Mouse (Mus musculus) megakaryocyte, embryonic 14.5 days (primary cell): ENCODE measurements at regions not wholly inside any gene's neighbourhood (a gene's known extent, or its start where the extent isn't known, plus 50 kb on each side); places are given as distances from the start of the nearest gene placed in this dataset.

Experiments
- H3K27me3 ChIP-seq: replicated peaks from 2 replicates; pipeline ENCODE3; 2012; ENCODE audit warnings: inconsistent platforms
- H3K36me3 ChIP-seq: replicated peaks from 2 replicates; pipeline ENCODE3; 2012; ENCODE audit warnings: low read length, inconsistent platforms, mixed read lengths
- H3K4me1 ChIP-seq: 2 replicates; pipeline ENCODE4 v1.6.1; 2012; ENCODE audit warnings: inconsistent platforms
- H3K4me3 ChIP-seq: replicated peaks from 2 replicates; pipeline ENCODE3; 2012; ENCODE audit warnings: moderate library complexity, mild to moderate bottlenecking, inconsistent platforms
- H3K9me3 ChIP-seq: 2 replicates; pipeline ENCODE4 v1.6.1; 2012; ENCODE audit warnings: inconsistent platforms
- FLI1 ChIP-seq: IDR thresholded peaks from 2 replicates; pipeline ENCODE4 v1.6.1; 2012; ENCODE audit warnings: low read length, inconsistent platforms, mixed read lengths
- GATA1 ChIP-seq: IDR thresholded peaks from 3 replicates; pipeline ENCODE4 v1.6.1; 2012; ENCODE audit warnings: mixed read lengths, low read length, inconsistent platforms, borderline replicate concordance

DNA sequence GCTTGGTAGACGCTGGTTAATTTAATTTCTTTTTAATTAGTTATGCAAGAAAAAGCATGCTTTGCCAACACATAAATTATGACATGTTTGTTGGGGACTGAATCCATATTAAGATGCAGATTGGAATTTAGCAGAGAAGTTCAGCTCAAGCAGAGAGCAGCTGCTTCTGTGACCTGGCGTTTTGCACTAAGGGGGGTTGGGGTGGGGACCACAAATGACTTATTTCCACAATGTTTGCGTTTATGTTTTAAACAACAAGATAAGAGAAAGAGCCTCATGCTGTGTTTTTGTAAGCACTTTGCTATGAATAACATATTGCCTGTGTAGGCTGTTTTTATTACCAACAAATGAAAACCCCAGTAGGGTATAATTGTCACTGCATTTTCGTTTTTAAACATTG lies 148.8 kb upstream of the Fstl4 start:
- TF ChIP-seq GATA1, result no peak
- no peak for TF ChIP-seq FLI1
- no peak overlapping the region for H3K4me3 ChIP-seq
- no peaks in the 10 kb centered on the region for H3K36me3 ChIP-seq
- H3K4me1 ChIP-seq, result 0 out of 2 replicates have a peak, but pooled peaks cover 4% of the 10 kb centered on the region
- peaks cover 18% of the 10 kb centered on the region for H3K9me3 ChIP-seq
- peaks cover 14% of the 10 kb centered on the region for H3K27me3 ChIP-seq

- H3K36me3 ChIP-seq, result no peaks in the 10 kb centered on the region
- TF ChIP-seq FLI1, result no peak
- TF ChIP-seq GATA1, result no peak
- H3K4me1 ChIP-seq, result 0 out of 2 replicates have a peak, but pooled peaks cover 4% of the 10 kb centered on the region
- no peak overlapping the region for H3K4me3 ChIP-seq
- peaks cover 22% of the 10 kb centered on the region for H3K27me3 ChIP-seq
- no peaks in the 10 kb centered on the region for H3K9me3 ChIP-seq
Measured at GRCm38 (mm10) chr11:52618646-52619045, 145.8 kb upstream of the Fstl4 start.

DNA sequence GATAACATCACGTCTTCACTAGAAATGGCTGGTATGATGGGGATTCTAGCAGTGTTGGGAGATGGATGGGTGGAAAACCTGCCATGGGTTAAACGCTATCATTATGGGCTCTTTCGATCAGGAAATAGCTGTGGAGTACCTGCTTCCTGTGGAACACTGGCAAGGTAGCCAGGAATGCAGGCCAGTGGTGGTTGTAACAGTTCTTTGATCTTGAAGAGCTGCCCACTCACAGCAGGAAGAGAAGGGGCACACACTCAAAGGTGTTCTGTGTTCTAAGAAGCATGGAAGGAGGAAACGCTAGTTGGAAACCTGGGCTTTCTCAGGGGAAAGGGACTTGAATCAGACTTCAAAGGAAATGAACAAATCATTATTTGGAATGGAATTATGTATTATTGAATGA lies 141.6 kb upstream of the Fstl4 start:
- H3K4me1 ChIP-seq, result 0 out of 2 replicates have a peak, but pooled peaks cover 4% of the 10 kb centered on the region
- H3K36me3 ChIP-seq, result no peaks in the 10 kb centered on the region
- TF ChIP-seq GATA1 (no peak), FLI1 (no peak)
- peaks cover 23% of the 10 kb centered on the region for H3K27me3 ChIP-seq
- H3K9me3 ChIP-seq, result no peaks in the 10 kb centered on the region
- no peak overlapping the region for H3K4me3 ChIP-seq

- TF ChIP-seq GATA1, result no peak
- no peak for TF ChIP-seq FLI1
- no peak overlapping the region for H3K4me3 ChIP-seq
- peaks cover 8% of the 10 kb centered on the region for H3K27me3 ChIP-seq
- peaks cover 7% of the 10 kb centered on the region for H3K4me1 ChIP-seq
- no peaks in the 10 kb centered on the region for H3K9me3 ChIP-seq
- no peaks in the 10 kb centered on the region for H3K36me3 ChIP-seq
Measured at GRCm38 (mm10) chr11:52628875-52629274, 135.6 kb upstream of the Fstl4 start.

DNA sequence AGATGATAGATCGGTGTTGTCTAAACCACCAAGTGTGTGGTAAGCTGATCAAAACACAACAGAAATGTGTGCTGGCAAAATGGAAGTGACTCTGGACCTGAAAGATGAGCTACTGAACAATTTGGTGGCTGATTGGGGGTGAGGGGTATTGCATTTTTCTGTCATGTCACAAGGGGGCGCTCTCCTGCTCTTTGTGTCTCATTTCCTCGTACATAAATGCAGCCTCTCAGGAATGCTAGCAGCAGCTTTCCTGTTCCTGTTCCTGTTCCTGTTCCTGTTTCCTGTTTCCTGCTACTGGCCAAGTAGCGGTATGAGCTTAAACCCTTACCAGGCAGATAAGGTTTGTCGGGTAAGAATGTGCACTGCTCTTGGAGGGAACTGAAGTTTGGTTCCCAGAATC lies 134.7 kb upstream of the Fstl4 start:
- no peaks in the 10 kb centered on the region for H3K36me3 ChIP-seq
- H3K4me1 ChIP-seq, result peaks cover 7% of the 10 kb centered on the region
- peaks cover 8% of the 10 kb centered on the region for H3K27me3 ChIP-seq
- H3K4me3 ChIP-seq, result no peak overlapping the region
- TF ChIP-seq FLI1, result no peak
- TF ChIP-seq GATA1, result no peak
- no peaks in the 10 kb centered on the region for H3K9me3 ChIP-seq

- H3K36me3 ChIP-seq, result no peaks in the 10 kb centered on the region
- H3K9me3 ChIP-seq, result no peaks in the 10 kb centered on the region
- no peak overlapping the region for H3K4me3 ChIP-seq
- peaks cover 7% of the 10 kb centered on the region for H3K4me1 ChIP-seq
- peaks cover 8% of the 10 kb centered on the region for H3K27me3 ChIP-seq
- TF ChIP-seq GATA1 (no peak), FLI1 (no peak)
Measured at GRCm38 (mm10) chr11:52631579-52631978, 132.9 kb upstream of the Fstl4 start.

- Histone ChIP-seq H3K27me3 (peaks cover 14% of the 10 kb centered on the region), H3K4me3 (no peak overlapping the region), H3K4me1 (peaks cover 7% of the 10 kb centered on the region), H3K36me3 (no peaks in the 10 kb centered on the region), H3K9me3 (peaks cover 9% of the 10 kb centered on the region)
- TF ChIP-seq FLI1 (no peak), GATA1 (no peak)
Measured at GRCm38 (mm10) chr11:52634189-52634588, 130.2 kb upstream of the Fstl4 start.

DNA sequence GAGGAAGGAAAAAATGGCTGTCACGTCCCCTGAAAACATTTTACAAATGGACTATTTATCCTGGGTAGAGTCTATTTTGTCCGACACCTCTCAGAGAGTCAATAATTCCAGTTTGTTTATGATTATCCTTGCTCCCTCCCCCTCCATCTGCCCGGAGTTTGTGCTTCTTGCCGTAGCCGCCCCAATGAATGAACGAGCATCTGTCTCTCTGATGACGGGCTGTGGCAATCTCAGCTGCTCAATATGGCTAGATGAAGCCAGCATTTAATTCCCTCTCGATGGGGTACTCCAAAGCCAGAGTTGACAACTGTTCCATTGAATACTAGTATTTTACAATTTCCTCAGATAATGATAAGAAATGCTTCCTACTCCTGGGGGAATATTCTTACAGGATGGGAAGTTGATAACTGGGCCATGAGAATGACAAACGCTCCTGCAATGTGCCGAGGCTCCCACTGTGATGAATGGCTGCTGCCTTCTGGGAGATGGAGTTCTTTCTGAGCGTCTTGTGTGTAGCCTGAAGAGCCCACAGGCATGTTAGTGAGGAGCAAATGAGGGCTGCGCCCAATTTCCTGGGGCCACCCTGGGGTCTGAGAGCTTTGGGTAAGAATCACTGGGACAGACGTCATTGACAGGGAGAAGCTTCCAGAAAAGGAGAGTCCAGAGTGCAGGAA lies 128.6 kb upstream of the Fstl4 start:
- TF ChIP-seq GATA1 (no peak), FLI1 (no peak)
- Histone ChIP-seq H3K27me3 (peaks cover 20% of the 10 kb centered on the region), H3K4me1 (no peaks in the 10 kb centered on the region), H3K36me3 (no peaks in the 10 kb centered on the region), H3K4me3 (no peak overlapping the region), H3K9me3 (peaks cover 9% of the 10 kb centered on the region)

GRCm38 (mm10) chr11:52638939-52639338 lies 125.5 kb upstream of the Fstl4 start:
- TF ChIP-seq GATA1, result no peak
- TF ChIP-seq FLI1, result no peak
- Histone ChIP-seq H3K27me3 (peaks cover 24% of the 10 kb centered on the region), H3K36me3 (no peaks in the 10 kb centered on the region), H3K9me3 (peaks cover 9% of the 10 kb centered on the region), H3K4me1 (no peaks in the 10 kb centered on the region), H3K4me3 (no peak overlapping the region)

- Histone ChIP-seq H3K4me3 (no peak overlapping the region), H3K9me3 (peaks cover 13% of the 10 kb centered on the region), H3K27me3 (peaks cover 26% of the 10 kb centered on the region), H3K36me3 (no peaks in the 10 kb centered on the region), H3K4me1 (no peaks in the 10 kb centered on the region)
- no peak for TF ChIP-seq GATA1
- no peak for TF ChIP-seq FLI1
Measured at GRCm38 (mm10) chr11:52641725-52642338, 122.6 kb upstream of the Fstl4 start.
